Mouse (Mus musculus) heart, adult 2 months (tissue): ENCODE results near the gene Tada3.

ENCODE experiments used
- CTCF ChIP-seq: fragments of 200-600 bp; IDR thresholded peaks from 2 replicates; pipeline ENCODE4 v1.8.1; 2022; ENCODE audit warnings: antibody characterized with exemption, mild to moderate bottlenecking, moderate library complexity
- EP300 ChIP-seq: fragments of 200-500 bp; IDR thresholded peaks from 2 replicates; pipeline ENCODE4 v1.6.1; 2011; ENCODE audit warnings: low read depth, low read length, control low read depth; ENCODE audit not compliant: insufficient read depth

- TF ChIP-seq CTCF (no peak), EP300 (peak; percentile 39; the same call in 1 of the 2 replicates)
Measured at GRCm38 (mm10) chr6:113344321-113344720, 33.4 kb downstream of the Tada3 start.
